ENCODE assay signal across 8 mouse cellular contexts in the genomic region with DNA sequence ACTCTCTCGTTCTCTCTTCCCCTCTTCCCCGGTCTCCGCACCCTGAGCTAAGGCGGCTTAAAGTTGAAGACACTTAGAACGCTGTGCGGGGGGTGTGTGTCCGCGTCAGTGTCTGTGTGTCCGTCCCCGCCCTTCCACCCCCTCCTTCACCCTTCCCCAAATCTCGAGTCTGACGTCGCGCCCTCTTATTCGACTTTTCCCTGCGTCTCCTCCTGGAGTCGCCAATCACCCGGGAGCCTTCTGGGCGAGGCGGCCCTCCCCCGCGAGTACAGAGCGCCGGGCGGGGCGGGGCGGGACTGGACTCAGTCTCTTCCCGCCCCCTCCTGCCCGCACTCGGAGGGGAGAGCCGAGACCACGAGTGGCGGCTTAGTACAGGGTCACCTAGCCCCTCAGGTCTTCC. TPM values are rescaled to one million over a fixed set of nuclear protein-coding genes. Genes with fewer than 3 reads are reported as not detected.
DNase-seq lines count a peak whose midpoint lies in the region; ATAC-seq lines count a peak whose summit lies in the region.

Irx3 (minus strand) TSS at position 229 of the 400 bp plus-strand sequence.

- H3K36me3 ChIP-seq in forebrain, embryonic 13.5 days (ENCODE audit: poor library complexity, severe bottlenecking), result no peaks in the 10 kb centered on the region
- H3K36me3 ChIP-seq in limb, embryonic 11.5 days (ENCODE audit: control insufficient read depth, insufficient read depth, low read length), result no peaks in the 10 kb centered on the region
- peaks cover 12% of the 10 kb centered on the region for H3K36me3 ChIP-seq in midbrain, embryonic 14.5 days (ENCODE audit: control insufficient read depth, insufficient read depth, low read length)

- H3K27me3 ChIP-seq in forebrain, embryonic 13.5 days, result peaks cover 97% of the 10 kb centered on the region
- H3K27me3 ChIP-seq in limb, embryonic 11.5 days (ENCODE audit: control insufficient read depth, insufficient read depth, low read length), result peaks cover 97% of the 10 kb centered on the region
- H3K27me3 ChIP-seq in midbrain, embryonic 14.5 days (ENCODE audit: control insufficient read depth, insufficient read depth, low read length), result peaks cover 15% of the 10 kb centered on the region

- no peaks in the 10 kb centered on the region for H3K9me3 ChIP-seq in forebrain, embryonic 13.5 days (replicated peaks)
- no peaks in the 10 kb centered on the region for H3K9me3 ChIP-seq in limb, embryonic 11.5 days (ENCODE audit: control insufficient read depth, low read length)
- H3K9me3 ChIP-seq in midbrain, embryonic 14.5 days (ENCODE audit: control insufficient read depth, low read length), result no peaks in the 10 kb centered on the region

- DNase-seq in ES-CJ7 (ENCODE audit: low read depth, low spot score), result peak; percentile 95
- DNase-seq in heart, postnatal 25 days (ENCODE audit: low spot score), result peak; percentile 77
- DNase-seq in limb, embryonic 11.5 days (ENCODE audit: low spot score), result peak; percentile 86
- peak; percentile 88 for DNase-seq in midbrain, embryonic 14.5 days
- no peak for DNase-seq in layer of hippocampus, adult 9-10 months (ENCODE audit: low spot score)

- H3K4me1 ChIP-seq in forebrain, embryonic 13.5 days, result peaks cover 65% of the 10 kb centered on the region
- peaks cover 36% of the 10 kb centered on the region for H3K4me1 ChIP-seq in limb, embryonic 11.5 days (ENCODE audit: control insufficient read depth, insufficient read depth, low read length)
- H3K4me1 ChIP-seq in midbrain, embryonic 14.5 days (ENCODE audit: control insufficient read depth, insufficient read depth, low read length), result peaks cover 59% of the 10 kb centered on the region

- H3K4me3 ChIP-seq in forebrain, embryonic 13.5 days, result peak within 1 kb of the TSS; percentile 47
- peak within 1 kb of the TSS; percentile 53 for H3K4me3 ChIP-seq in limb, embryonic 11.5 days (ENCODE audit: low read depth, low read length)
- peak within 1 kb of the TSS; percentile 76 for H3K4me3 ChIP-seq in midbrain, embryonic 14.5 days (replicated peaks; ENCODE audit: low read depth, low read length)

- WGBS in forebrain, embryonic 13.5 days, result under 1% methylated on average over 33 of the region's 33 CpGs
- 0% methylated on average over 32 of the region's 33 CpGs for WGBS in limb, embryonic 11.5 days
- WGBS in midbrain, embryonic 14.5 days, result under 1% methylated on average over 33 of the region's 33 CpGs

- H3K9ac ChIP-seq in forebrain, embryonic 13.5 days, result peak within 1 kb of the TSS; percentile 64
- H3K9ac ChIP-seq in limb, embryonic 11.5 days (ENCODE audit: low read length), result peak within 1 kb of the TSS; percentile 76
- H3K9ac ChIP-seq in midbrain, embryonic 14.5 days (replicated peaks; ENCODE audit: low read length), result peak within 1 kb of the TSS; percentile 94

- intact Hi-C loops in heart, postnatal 25 days (cut with DNase I), result loop anchor here (2.0 to 5.0 kb wide), 3 partner anchors 50 to 561 kb away; no protein-coding TSS in a partner anchor

- H3K4me2 ChIP-seq in forebrain, embryonic 13.5 days, result peak within 1 kb of the TSS; percentile 78
- peak within 1 kb of the TSS; percentile 81 for H3K4me2 ChIP-seq in limb, embryonic 11.5 days (ENCODE audit: low read depth, severe bottlenecking)
- H3K4me2 ChIP-seq in midbrain, embryonic 14.5 days (ENCODE audit: low read length), result peak within 1 kb of the TSS; percentile 82

- ATAC-seq in cerebellum, adult (ENCODE audit: insufficient number of reproducible peaks, low FRiP score, low TSS enrichment), result peak; percentile 40; the same call in 1 of the 2 replicates
- peak; percentile 12; the same call in 1 of the 2 replicates for ATAC-seq in forebrain, embryonic 13.5 days
- peak; percentile 58 for ATAC-seq in limb, embryonic 11.5 days (ENCODE audit: insufficient number of reproducible peaks, low FRiP score, low TSS enrichment, low read depth)
- peak; percentile 68 for ATAC-seq in midbrain, embryonic 14.5 days (ENCODE audit: low FRiP score, low TSS enrichment)
- ATAC-seq in erythroid progenitor cell, adult 5-6 weeks (replicated peaks; ENCODE audit: low FRiP score, poor library complexity, severe bottlenecking), result no peak

- H3K27ac ChIP-seq in forebrain, embryonic 13.5 days, result peak within 1 kb of the TSS; percentile 40
- peak within 1 kb of the TSS; percentile 89 for H3K27ac ChIP-seq in limb, embryonic 11.5 days (replicated peaks; ENCODE audit: low read depth, low read length)
- H3K27ac ChIP-seq in midbrain, embryonic 14.5 days (replicated peaks; ENCODE audit: low read depth, low read length), result peak within 1 kb of the TSS; percentile 97

RNA-seq across cellular contexts. Expression of gene Irx3, which starts in this region (rescaled TPM):
- 2.7 and 3.8 TPM in 2 replicates for polyA plus RNA-seq in forebrain, embryonic 13.5 days (2015; fragmentation: Nextera tagmentation; extraction: Ambion mirVana)
- 10 to 100 TPM; 30.5 to 37.2 TPM for total RNA-seq in heart, postnatal 25 days (2021)
- 15.3 and 21.0 TPM in 2 replicates for polyA plus RNA-seq in limb, embryonic 11.5 days (2014; fragmentation: Nextera tagmentation; extraction: Ambion mirVana)
- polyA plus RNA-seq in midbrain, embryonic 14.5 days (2014; fragmentation: Nextera tagmentation; extraction: Ambion mirVana), result 23.5 and 26.1 TPM in 2 replicates
- total RNA-seq in erythroid progenitor cell, adult 5-6 weeks (2015; ENCODE audit: low replicate concordance), result not detected in 2 replicates
- total RNA-seq in erythroid progenitor cell, adult 5-6 weeks (2017; ENCODE audit: low replicate concordance), result not detected in 2 replicates

Comparison
In these comparisons a context has a peak if more than half of its experiments do, and no peak if none do; other contexts are left out.
1. RNA of gene Irx3 (total RNA-seq): 30.5 to 37.2 TPM in heart, postnatal 25 days; not detected in erythroid progenitor cell, adult 5-6 weeks; every median in the first group is over 10 times any median in the second.
2. H3K27ac ChIP-seq: peak in every context shown above with its lines; median percentile 97 in midbrain, embryonic 14.5 days; 89 in limb, embryonic 11.5 days; 40 in forebrain, embryonic 13.5 days.
3. Peak in every context shown above with its lines, with median percentiles within 50 percentile points of each other: H3K4me2 ChIP-seq, H3K4me3 ChIP-seq and H3K9ac ChIP-seq.